19 mouse cellular contexts compared by ENCODE assay signal in the genomic region with DNA sequence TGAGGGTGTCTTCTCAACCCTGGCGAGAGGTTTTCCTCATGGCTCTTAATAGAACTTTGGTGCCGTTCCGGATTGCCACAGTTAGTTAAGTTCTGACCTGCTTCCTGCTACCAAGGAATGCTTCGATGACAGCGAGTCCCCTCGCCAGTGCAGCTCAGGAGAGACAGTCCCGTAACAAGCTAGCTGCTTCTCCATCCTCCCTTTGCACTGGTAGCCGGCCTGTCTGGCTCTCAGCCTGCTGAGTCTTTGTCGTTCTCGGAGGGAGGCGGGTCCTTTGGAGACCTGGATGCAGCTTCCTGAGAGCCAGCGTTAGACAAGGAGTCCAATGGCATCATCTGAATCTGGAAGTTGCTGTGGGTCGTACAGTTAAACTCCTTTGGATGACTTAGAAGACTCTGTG.
"Had no signal": no experiment of that assay in that cellular context is flagged by ENCODE, and none has a peak within 500 bp of the region (broad histone marks: within the 10 kb centered on the region; RNA-seq: fewer than 3 reads in every experiment).

No protein-coding gene starts in this region.

- H3K27me3 ChIP-seq: liver, embryonic 12.5 days; liver, embryonic 15.5 days; lung, embryonic 15.5 days; midbrain, embryonic 13.5 days; neural tube, embryonic 13.5 days; stomach, embryonic 15.5 days had no signal

- H3K9ac ChIP-seq: liver, embryonic 12.5 days; liver, embryonic 15.5 days; lung, embryonic 15.5 days; midbrain, embryonic 13.5 days; neural tube, embryonic 13.5 days; stomach, embryonic 15.5 days had no signal

- H3K4me3 ChIP-seq: liver, embryonic 12.5 days; liver, embryonic 15.5 days; lung, embryonic 15.5 days; megakaryocyte, embryonic 14.5 days; midbrain, embryonic 10.5 days; midbrain, embryonic 13.5 days; myocyte; neural tube, embryonic 13.5 days; stomach, embryonic 15.5 days had no signal

- DNase-seq: kidney, adult 18-20 months; kidney, postnatal 4 days; layer of hippocampus, adult 9-11 months; lung, adult 18-20 months; lung, postnatal 10 days; lung, postnatal 36 days; retina, postnatal 1 day; right cerebral cortex, postnatal 25 days; thymus, postnatal 25 days had no signal

- H3K27ac ChIP-seq: liver, embryonic 12.5 days; liver, embryonic 15.5 days; midbrain, embryonic 10.5 days; midbrain, embryonic 13.5 days; neural tube, embryonic 13.5 days; stomach, embryonic 15.5 days had no signal

- ATAC-seq: liver, embryonic 12.5 days; midbrain, embryonic 13.5 days; midbrain, embryonic 16.5 days had no signal

- H3K4me2 ChIP-seq: liver, embryonic 12.5 days; liver, embryonic 15.5 days; lung, embryonic 15.5 days; midbrain, embryonic 13.5 days; neural tube, embryonic 13.5 days; stomach, embryonic 15.5 days had no signal

- H3K36me3 ChIP-seq: liver, embryonic 12.5 days; liver, embryonic 15.5 days; lung, embryonic 15.5 days; midbrain, embryonic 10.5 days; midbrain, embryonic 13.5 days; neural tube, embryonic 13.5 days; stomach, embryonic 15.5 days had no signal

- H3K4me1 ChIP-seq: megakaryocyte, embryonic 14.5 days had no signal

- H3K9me3 ChIP-seq: liver, embryonic 12.5 days; liver, embryonic 15.5 days; lung, embryonic 15.5 days; megakaryocyte, embryonic 14.5 days; midbrain, embryonic 10.5 days; midbrain, embryonic 13.5 days; neural tube, embryonic 13.5 days; stomach, embryonic 15.5 days had no signal
